Mouse (Mus musculus) liver, embryonic 12.5 days (tissue): ENCODE measurements around the gene Gm9970. TPM values are rescaled to one million over a fixed set of nuclear protein-coding genes. Genes with fewer than 3 reads are reported as not detected.

Source experiments
- ATAC-seq: fragments of 200-750 bp; cut with Nextera tagmentation; 2 replicates; pipeline ENCODE4 v1.8.0; 2017; ENCODE audit warnings: moderate number of reproducible peaks, mild to moderate bottlenecking, moderate library complexity
- H3K27ac ChIP-seq: fragments of 300-500 bp; sonication (generic); 2 replicates; pipeline ENCODE4 v1.5.1; 2016; ENCODE audit warnings: mild to moderate bottlenecking
- H3K27me3 ChIP-seq: fragments of 300-500 bp; sonication (generic); replicated peaks from 2 replicates; pipeline ENCODE4 v1.6.1; 2016; ENCODE audit warnings: mild to moderate bottlenecking, moderate library complexity
- H3K36me3 ChIP-seq: fragments of 300-500 bp; sonication (generic); 2 replicates; pipeline ENCODE4 v1.6.1; 2016; ENCODE audit warnings: mild to moderate bottlenecking, moderate library complexity
- H3K4me1 ChIP-seq: fragments of 300-500 bp; sonication (generic); 2 replicates; pipeline ENCODE4 v1.6.1; 2016
- H3K4me2 ChIP-seq: fragments of 300-500 bp; sonication (generic); 2 replicates; pipeline ENCODE4 v1.6.1; 2016; ENCODE audit warnings: mild to moderate bottlenecking, moderate library complexity
- H3K4me3 ChIP-seq: fragments of 300-500 bp; sonication (generic); 2 replicates; pipeline ENCODE4 v1.5.1; 2016; ENCODE audit warnings: mild to moderate bottlenecking, moderate library complexity
- H3K9ac ChIP-seq: fragments of 300-500 bp; sonication (generic); 2 replicates; pipeline ENCODE4 v1.6.1; 2016; ENCODE audit warnings: mild to moderate bottlenecking, moderate library complexity
- H3K9me3 ChIP-seq: fragments of 300-500 bp; sonication (generic); replicated peaks from 2 replicates; pipeline ENCODE4 v1.6.1; 2016; ENCODE audit warnings: mild to moderate bottlenecking, moderate library complexity
- WGBS: fragments of 180-500 bp; shearing (Covaris S2); methylation state at CpG from one replicate; pipeline ENCODE4 v1.1.7; 2016; ENCODE audit not compliant: insufficient replicate concordance; 5-methylcytosine and 5-hydroxymethylcytosine counted together
- polyA plus RNA-seq: library from polyadenylated mRNA; unstranded; fragments of >200 nt; fragmentation: Nextera tagmentation; extraction: Ambion mirVana; gene quantifications from 2 replicates; pipeline ENCODE4 v1.2.1, GENCODE M21; 2016

The Gm9970 gene
- polyA plus RNA-seq = not detected in 2 replicates

DNA sequence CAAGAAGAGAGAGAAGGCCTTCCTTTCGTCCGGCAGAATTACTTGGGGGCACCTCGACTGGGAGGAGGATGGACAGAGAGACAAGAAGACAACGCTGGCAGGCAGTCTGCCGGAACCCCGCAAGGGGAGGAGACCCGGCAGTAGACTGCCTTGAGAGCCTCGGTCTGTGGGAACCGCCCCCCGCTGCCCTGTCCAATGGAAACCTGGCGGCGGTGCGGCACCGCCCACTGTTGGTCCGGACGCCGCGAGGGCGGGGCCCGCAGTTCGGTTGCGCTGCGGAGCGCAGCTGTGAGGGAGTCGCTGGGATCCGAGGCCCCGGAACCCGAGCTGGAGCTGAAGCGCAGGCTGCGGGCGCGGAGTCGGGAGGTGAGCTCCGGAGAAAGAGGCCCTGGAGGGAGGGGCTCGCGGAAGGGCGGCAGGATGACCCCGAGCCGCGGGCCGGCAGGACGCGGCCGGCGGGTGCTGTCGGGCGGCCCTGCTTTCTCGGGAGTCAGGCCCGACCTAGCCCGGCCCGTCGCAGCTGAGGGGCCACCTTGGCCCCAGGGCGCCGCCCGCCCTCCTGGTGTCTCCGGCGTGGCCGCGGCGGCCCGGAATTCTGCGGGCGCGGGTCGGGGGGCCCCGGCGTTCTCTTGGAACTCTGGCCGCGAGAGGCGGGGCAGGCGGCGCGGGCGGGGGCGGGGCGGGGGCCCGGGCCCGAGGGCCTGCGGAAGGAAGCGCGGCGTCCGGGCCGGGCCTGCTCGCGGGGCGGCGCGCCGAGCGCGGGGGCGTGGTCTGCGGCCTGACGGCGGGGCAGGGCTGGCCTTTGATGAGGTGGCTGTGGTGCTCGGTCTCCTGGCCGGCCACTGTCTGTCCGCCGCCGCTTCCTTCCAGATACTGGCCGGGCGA lies at the start of gene Gm9970, which contains the start of gene Nrbp1:
Gene Gm9970, minus strand, starts transcription at position 596 of the 885 bp plus-strand sequence.
Gene Nrbp1, plus strand, starts transcription at position 228 of the 885 bp plus-strand sequence.
- H3K27me3 ChIP-seq = no peaks in the 10 kb centered on the region
- H3K4me1 ChIP-seq = peaks cover 15% of the 10 kb centered on the region
- WGBS = under 1% methylated on average over 94 of the region's 103 CpGs
- peak within 1 kb of the TSS; percentile 97 for H3K9ac ChIP-seq
- peak within 1 kb of the TSS; percentile 84 for H3K4me2 ChIP-seq
- peaks cover 23% of the 10 kb centered on the region for H3K36me3 ChIP-seq
- H3K27ac ChIP-seq = peak within 1 kb of the TSS; percentile 96
- H3K4me3 ChIP-seq = peak within 1 kb of the TSS; percentile 100
- ATAC-seq = peak; percentile 94
- H3K9me3 ChIP-seq = no peaks in the 10 kb centered on the region

DNA sequence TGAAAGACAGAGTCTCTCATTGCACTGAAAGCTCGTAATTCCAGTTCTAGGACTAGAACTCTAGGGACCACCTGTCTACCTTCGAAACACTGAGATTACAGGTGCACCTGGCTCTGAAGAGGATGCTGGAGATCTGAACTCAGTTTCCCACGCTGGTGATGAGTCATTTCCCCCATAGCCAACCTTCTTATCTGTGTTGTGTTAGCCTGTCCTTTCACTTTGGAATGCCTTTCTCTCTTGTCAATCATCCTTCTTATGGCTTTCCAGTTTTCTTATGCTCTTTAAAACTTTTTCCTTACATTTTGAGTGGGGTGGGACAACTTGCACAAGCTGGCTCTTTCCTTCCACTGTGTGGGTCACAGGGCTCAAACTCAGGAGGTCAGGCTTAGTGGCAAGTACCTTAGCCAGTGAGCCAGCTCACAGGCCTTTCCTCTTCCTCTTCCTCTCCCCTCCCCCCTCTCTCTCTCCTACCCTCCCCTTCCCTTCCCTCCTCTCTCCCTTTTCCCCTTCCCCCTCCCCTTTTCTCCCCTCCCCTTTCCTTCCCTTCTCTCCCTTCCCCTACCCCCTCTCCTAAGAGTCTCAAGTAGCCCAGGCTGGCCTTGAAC lies 48.7 kb upstream of the Gm9970 start:
- Histone ChIP-seq H3K27me3 (peaks cover 14% of the 10 kb centered on the region), H3K36me3 (peaks cover 9% of the 10 kb centered on the region), H3K9me3 (no peaks in the 10 kb centered on the region), H3K4me1 (peaks cover 31% of the 10 kb centered on the region), H3K27ac (no peak overlapping the region), H3K4me3 (peak overlapping the region; percentile 65; the same call in 1 of the 2 replicates), H3K9ac (peak overlapping the region; percentile 73; the same call in 1 of the 2 replicates), H3K4me2 (peak overlapping the region; percentile 88)
- 52% methylated on average over 3 of the region's 3 CpGs for WGBS
- no peak for ATAC-seq

DNA sequence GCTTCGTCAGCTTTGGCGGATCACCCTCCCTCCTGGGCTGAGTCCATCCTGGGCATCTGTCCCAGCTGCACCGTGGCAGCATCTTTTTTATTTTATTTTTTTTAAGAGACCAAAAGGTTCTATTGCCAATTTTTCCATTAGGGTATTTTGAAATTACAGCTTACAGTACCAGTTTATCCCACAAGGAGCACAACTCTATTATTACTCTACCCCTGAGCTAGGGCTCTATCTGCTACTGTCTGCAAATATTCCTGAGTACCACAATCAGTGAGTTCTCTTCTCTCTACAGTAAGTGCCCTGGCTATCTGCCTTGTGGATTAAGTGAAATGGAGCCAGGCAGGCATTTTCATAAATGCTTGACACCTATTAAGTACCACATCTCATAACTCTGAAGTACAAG lies 47.6 kb upstream of the Gm9970 start:
- Histone ChIP-seq H3K36me3 (peaks cover 12% of the 10 kb centered on the region), H3K4me1 (peaks cover 26% of the 10 kb centered on the region), H3K27me3 (0 out of 2 replicates have a peak, but pooled peaks cover 3% of the 10 kb centered on the region), H3K9ac (no peak overlapping the region), H3K4me3 (no peak overlapping the region), H3K27ac (no peak overlapping the region), H3K4me2 (no peak overlapping the region), H3K9me3 (no peaks in the 10 kb centered on the region)
- no peak for ATAC-seq
- WGBS = 60% methylated on average over 3 of the region's 3 CpGs

DNA sequence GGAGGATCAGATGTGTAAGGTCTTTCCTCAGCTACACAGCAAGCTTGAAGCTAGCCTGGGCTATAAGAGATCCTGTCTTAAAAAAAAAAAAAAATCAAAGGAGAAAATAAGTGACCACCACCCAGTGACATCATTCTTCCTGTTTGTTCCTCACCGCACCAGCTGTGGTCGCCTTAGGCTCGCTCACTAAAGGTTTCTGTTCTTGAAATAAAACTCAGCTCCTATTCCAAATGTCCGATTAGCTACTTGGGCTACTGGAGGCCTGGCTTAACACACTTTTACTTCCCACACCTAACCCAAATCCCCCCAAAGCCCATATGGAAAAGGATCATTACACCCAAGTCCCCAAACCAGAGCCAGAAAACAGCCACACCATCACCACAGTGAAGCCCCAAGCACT lies 47.2 kb upstream of the Gm9970 start:
- Histone ChIP-seq H3K4me1 (peaks cover 26% of the 10 kb centered on the region), H3K27ac (no peak overlapping the region), H3K9me3 (no peaks in the 10 kb centered on the region), H3K4me3 (no peak overlapping the region), H3K9ac (no peak overlapping the region), H3K36me3 (peaks cover 16% of the 10 kb centered on the region), H3K27me3 (no peaks in the 10 kb centered on the region), H3K4me2 (no peak overlapping the region)
- WGBS = 28% methylated on average over 4 of the region's 4 CpGs
- ATAC-seq = no peak

DNA sequence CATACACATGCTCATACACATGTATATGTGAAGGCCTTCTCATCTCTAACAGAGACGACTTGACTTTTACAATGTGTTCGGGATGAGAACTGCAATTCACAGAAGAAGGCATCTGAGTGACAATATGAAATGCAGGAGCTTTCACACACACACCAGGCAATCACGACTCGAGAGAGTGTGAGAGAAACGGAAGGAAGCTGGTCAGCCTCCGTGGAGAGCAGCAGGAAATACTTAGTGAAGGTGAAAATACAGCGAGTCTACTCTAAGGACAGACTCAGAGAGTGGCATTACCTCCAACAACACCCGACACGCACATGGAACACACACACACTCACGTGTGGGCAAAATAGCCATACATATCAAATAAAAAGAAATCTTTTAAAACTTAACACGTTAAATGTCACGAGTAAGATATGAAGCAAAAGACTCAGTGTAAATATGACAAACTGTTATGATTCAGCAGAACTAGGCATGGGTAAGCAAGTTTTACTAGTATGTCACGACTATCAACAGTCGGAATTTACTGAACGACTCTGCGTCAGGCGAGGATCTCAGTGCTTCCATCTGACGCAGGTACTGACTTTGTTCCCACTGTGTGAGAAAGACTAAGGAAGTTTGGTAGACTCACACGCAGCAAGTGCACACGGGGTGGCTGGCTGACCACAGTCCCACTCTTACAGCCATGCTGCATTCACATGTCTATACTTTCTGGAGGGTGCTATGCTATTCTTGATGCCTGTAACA lies 38.4 kb upstream of the Gm9970 start:
- WGBS = 66% methylated on average over 20 of the region's 20 CpGs

DNA sequence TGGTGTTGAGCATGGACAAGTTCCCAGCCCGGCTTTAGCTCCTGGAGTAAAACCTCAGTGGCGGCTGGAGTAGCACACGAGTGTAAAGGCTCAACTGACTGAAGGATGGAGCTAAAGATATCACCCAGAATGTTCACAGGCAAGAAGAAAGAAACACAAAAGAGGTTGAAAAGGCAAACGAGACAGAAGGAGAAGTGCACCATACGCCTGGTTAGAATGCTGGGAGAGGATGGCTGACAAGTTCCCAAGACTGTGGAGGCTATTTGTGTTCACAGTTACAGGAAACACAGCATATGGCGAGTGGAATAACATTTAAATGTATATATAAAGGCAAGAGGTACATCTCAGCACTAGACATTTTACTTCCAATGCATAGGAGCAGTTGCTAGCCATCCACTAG lies 32.0 kb upstream of the Gm9970 start:
- Histone ChIP-seq H3K4me2 (no peak overlapping the region), H3K9ac (no peak overlapping the region)
- 73% methylated on average over 6 of the region's 6 CpGs for WGBS

More for the DNA sequence above, 38.4 kb upstream of the Gm9970 start:
- Histone ChIP-seq H3K9me3 (no peaks in the 10 kb centered on the region), H3K9ac (no peak overlapping the region), H3K27ac (no peak overlapping the region), H3K4me2 (no peak overlapping the region), H3K4me1 (no peaks in the 10 kb centered on the region), H3K27me3 (no peaks in the 10 kb centered on the region), H3K36me3 (peaks cover 11% of the 10 kb centered on the region; the same call in 1 of the 2 replicates), H3K4me3 (no peak overlapping the region)
- no peak for ATAC-seq

DNA sequence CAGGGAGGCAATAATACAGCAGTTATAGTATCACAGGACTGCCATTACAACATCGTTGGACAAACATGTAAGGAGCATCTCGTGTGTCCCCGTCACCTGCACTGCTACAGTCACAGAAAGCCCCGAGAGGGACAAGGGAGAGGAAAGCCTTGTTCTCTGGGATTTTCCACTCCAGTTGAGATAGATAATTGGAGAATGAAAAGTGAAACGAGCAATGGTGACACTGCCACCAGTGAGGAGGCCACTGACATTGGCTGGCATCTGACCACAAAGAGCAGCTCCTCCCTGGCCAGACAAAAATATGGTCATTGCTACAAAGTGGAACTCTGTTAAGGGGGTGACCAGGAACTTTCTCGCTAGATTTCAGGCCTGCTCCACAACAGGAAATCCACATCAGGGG lies 26.7 kb upstream of the Gm9970 start:
- no peaks in the 10 kb centered on the region for H3K27me3 ChIP-seq
- ATAC-seq = no peak
- no peaks in the 10 kb centered on the region for H3K4me1 ChIP-seq
- peaks cover 36% of the 10 kb centered on the region for H3K36me3 ChIP-seq
- H3K4me3 ChIP-seq = no peak overlapping the region
- WGBS = 62% methylated on average over 6 of the region's 6 CpGs
- H3K27ac ChIP-seq = no peak overlapping the region
- H3K4me2 ChIP-seq = no peak overlapping the region
- no peaks in the 10 kb centered on the region for H3K9me3 ChIP-seq
- H3K9ac ChIP-seq = no peak overlapping the region

More for the DNA sequence above, 32.0 kb upstream of the Gm9970 start:
- no peak for ATAC-seq
- no peaks in the 10 kb centered on the region for H3K27me3 ChIP-seq
- H3K4me1 ChIP-seq = no peaks in the 10 kb centered on the region
- no peak overlapping the region for H3K4me3 ChIP-seq
- no peaks in the 10 kb centered on the region for H3K9me3 ChIP-seq
- H3K27ac ChIP-seq = no peak overlapping the region
- H3K36me3 ChIP-seq = peaks cover 9% of the 10 kb centered on the region

DNA sequence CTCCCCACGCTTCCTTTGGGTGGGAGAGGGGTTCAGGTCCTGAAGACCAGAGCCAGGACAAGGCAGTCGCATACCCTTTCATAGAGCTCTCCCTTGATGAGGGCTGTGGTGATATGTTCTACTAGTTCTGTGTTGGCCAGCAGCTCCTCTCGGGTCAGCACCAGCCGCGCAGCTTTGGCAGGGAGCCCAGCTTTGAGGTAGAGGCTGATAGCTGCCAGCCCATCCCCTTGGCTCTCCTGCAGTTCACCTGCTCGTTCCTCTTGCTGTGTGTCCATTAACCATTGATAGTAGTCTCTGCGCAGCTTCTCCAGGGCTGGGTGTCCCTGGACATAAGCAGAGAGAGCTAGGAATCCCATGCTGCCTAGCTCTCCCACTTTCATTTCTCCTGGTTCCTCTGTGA lies 25.1 kb upstream of the Gm9970 start:
- H3K9me3 ChIP-seq = no peaks in the 10 kb centered on the region
- no peak overlapping the region for H3K9ac ChIP-seq
- H3K27me3 ChIP-seq = no peaks in the 10 kb centered on the region
- 81% methylated on average over 7 of the region's 7 CpGs for WGBS
- no peak overlapping the region for H3K4me3 ChIP-seq
- peaks cover 36% of the 10 kb centered on the region for H3K36me3 ChIP-seq
- H3K4me2 ChIP-seq = no peak overlapping the region
- ATAC-seq = no peak
- H3K27ac ChIP-seq = no peak overlapping the region
- no peaks in the 10 kb centered on the region for H3K4me1 ChIP-seq

DNA sequence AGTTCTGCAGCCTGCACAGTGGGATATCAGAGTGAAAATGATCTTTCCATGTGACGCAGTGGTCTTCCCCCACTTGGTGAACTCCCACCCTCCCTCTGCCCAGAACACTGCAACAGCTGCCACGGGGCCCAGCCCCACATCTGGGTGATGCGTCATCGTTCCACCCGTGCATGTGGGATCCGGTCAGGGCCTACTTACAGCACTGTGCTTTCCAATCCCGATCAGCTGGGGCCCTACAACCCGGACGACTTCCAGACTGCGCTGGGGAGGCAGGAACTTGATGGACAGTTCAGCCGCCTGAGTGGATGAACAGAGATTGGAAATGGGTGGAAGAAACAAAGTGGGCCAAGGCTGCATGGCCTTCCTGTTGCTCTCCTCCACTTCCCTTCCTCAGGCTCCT lies 16.6 kb upstream of the Gm9970 start:
- Histone ChIP-seq H3K9ac (no peak overlapping the region), H3K36me3 (peaks cover 28% of the 10 kb centered on the region), H3K27ac (no peak overlapping the region), H3K4me1 (peaks cover 12% of the 10 kb centered on the region), H3K27me3 (no peaks in the 10 kb centered on the region), H3K4me2 (no peak overlapping the region), H3K4me3 (no peak overlapping the region), H3K9me3 (no peaks in the 10 kb centered on the region)
- no peak for ATAC-seq
- 79% methylated on average over 11 of the region's 11 CpGs for WGBS

DNA sequence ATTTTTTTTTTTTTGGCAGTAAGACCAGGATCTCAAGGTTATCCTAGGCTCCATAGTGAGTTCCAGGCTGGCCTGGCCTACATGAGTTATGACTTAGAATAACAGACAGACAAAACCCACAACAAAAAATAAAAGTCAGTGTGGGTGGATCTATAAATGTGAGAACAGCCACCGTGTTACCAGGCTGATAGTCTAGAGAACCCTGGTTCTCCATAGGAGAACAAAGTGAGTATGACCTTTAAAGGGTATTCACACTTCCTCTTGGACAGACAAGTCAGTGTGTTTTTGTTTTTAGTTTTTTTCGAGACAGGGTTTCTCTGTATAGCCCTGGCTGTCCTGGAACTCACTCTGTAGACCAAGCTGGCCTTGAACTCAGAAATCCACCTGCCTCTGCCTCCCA lies 14.9 kb upstream of the Gm9970 start:
- WGBS = 67% methylated on average over 2 of the region's 2 CpGs
- Histone ChIP-seq H3K4me3 (no peak overlapping the region), H3K4me1 (peaks cover 26% of the 10 kb centered on the region), H3K9ac (no peak overlapping the region), H3K27me3 (no peaks in the 10 kb centered on the region), H3K36me3 (peaks cover 44% of the 10 kb centered on the region), H3K4me2 (no peak overlapping the region), H3K9me3 (no peaks in the 10 kb centered on the region), H3K27ac (no peak overlapping the region)
- no peak for ATAC-seq

DNA sequence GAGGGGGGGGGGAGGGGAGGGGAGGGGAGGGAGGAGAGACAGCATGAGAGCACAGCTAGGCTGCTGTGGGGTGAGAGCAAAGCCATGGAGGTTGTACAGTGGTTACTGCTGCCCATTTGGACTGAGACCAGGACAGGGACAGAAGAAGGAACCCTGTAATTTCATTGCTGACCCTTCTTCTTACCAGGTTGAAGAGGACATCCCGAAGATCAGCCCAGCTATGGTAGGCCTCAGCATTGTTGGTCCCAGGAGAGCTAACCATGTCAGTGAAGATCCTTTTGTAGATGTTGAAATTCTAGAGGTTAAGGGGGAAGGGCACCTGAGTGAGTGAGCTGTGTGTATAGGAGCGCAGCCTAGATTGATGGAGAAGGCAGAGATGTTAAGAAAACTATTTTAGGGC lies 14.3 kb upstream of the Gm9970 start:
- 84% methylated on average over 2 of the region's 2 CpGs for WGBS
- Histone ChIP-seq H3K4me3 (no peak overlapping the region), H3K27ac (no peak overlapping the region), H3K9me3 (no peaks in the 10 kb centered on the region), H3K27me3 (no peaks in the 10 kb centered on the region), H3K4me1 (peaks cover 27% of the 10 kb centered on the region), H3K9ac (peak overlapping the region; percentile 12; the same call in 1 of the 2 replicates), H3K36me3 (peaks cover 48% of the 10 kb centered on the region), H3K4me2 (no peak overlapping the region)
- no peak for ATAC-seq
